Mouse (Mus musculus): ENCODE data around the gene Cipc.

Cipc gene

DNA sequence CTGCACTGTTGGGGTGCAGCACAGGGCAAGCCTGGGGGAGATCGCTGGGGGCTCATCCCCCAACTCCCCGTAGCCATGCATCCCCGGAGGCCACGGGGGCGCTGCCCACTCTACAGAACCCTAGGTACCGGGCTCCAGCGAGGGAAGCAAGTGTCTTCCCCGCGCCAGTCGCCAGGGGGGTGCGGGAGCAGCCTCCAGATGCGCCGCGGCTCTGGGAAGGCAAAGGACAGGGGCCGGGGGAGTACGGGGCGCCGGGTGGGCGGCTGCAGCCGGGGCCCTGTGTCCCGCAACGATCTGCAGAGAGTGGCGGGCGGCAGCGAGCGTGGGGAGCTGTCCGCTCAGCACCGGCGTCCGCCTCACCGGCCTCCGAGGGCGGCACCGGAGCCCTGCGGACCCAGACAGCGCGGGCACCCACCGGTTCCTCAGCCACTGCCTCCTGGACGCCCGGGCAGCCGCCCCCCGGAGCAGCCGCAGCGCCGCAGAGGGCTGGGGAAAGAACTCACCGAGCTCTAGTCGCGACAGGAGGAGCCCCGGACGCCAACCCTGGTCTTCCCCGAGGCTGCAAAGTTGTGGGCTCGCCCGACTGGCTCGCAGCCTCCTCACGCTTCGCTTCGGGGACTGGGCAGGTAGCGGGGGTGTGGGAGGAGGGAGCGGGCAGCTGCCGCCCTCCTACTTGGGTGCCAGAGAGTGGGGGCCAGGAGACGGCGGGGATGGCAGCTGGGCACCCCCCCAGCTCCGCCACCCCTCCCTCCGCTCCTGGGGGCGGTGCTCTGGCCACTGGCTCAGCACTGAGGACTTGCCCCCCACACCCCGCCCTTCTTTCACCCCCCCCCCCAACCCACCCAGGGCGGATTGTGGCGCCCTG, 43.3 kb downstream of the Cipc start, which contains the start of gene Zdhhc22:
Gene Zdhhc22 (minus strand): TSS at position 541 of the 865 bp plus-strand sequence.
- no peak for DNase-seq (ENCODE audit: low spot score in 2 of 2)

DNA sequence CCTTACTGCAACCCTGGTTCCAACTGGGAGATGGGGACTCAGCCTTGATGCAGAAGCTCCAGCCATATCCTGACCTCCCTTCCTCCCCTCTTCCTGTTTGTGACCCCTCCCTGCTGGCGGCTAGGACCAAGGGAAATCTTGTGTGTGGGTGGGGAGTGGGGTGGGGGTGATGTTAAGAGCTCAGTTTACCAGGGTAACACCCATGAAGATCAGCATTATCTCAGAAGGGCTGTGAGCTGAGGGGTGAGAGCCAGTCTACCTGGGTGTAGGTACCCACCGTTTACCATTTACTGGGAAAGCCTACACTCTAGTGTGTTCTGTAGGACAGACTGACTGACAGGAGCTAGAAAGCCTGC, 43.9 kb downstream of the Cipc start:
- DNase-seq (ENCODE audit: low spot score in 2 of 2) = no peak

DNA sequence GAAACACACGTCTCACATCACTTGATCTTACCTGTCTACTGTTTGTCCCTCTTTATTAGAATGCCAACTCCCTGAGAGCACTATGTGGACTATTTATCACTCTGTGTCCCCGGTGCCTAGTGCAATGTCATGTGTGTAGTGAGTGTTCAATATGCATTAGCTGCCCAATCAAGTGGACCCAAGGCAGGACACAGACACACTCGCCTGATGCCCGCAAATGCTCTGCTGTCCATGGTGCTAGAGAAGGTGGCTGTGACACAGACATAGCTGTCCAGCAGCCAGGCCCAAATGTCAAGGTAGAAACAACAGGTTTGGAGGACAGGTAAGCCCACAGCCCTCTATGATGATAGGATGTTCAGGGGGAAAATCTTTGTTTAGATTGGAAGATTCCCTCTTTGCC, 47.3 kb downstream of the Cipc start:
- DNase-seq (ENCODE audit: low spot score in 2 of 2) = no peak

DNA sequence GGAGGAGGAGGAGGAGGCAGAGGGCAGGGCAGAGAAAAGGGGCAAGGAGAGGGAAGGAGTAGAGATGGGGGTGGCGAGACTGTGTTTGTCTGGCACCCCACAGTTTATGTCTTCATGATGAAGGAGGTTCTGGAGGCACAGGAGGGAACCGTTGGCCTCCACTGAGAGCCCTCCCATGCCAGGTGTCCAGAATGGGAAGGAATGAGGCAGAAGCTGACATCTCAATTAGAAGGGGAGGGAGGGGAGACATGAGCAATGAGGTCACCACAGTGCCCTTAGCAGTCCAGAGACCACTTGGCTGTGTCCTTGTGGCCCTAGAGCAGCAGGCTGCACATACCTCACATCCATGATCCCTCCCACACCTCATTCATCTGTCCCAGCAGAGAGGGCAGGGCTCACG, 47.9 kb downstream of the Cipc start:
- DNase-seq (ENCODE audit: low spot score in 2 of 2) = no peak

DNA sequence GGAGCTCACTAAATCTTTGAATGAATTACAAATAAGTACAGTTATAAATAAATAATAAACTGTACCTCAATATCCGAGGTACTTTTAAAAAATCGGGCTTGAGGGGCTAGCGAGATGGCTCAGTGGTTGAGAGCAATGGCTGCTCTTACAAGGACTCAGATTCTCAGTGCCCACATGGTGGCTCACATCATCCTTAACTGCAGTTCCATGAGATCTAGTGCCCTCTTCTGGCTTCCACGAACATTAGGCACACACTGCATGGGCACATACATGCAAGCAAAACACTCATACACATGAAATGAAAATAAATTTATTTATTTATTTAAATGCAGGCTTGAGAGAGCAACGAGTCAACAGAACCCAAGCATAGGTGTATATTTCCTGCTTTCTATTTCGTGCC, 49.1 kb downstream of the Cipc start:
- DNase-seq (ENCODE audit: low spot score in 2 of 2) = no peak

DNA sequence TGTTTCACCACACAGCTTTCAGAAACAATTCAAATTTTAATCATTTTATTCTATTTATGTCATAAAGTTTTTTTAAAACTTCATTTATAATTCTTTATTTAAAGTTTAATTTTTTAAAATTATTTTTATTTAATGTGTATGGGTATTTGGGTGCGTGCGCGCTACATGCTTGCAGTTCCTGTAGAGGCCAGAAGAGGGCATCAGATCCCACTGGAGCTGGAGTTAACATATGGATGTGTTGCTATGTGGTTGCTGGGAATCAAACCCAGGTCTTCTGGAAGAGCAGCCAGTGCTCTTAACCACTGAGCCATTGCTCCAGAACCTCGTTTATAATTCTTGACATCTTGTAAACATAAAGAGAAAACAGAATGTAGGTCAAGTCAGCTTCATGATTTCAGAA, 51.9 kb downstream of the Cipc start:
- no peak for DNase-seq (ENCODE audit: low spot score in 2 of 2)

DNA sequence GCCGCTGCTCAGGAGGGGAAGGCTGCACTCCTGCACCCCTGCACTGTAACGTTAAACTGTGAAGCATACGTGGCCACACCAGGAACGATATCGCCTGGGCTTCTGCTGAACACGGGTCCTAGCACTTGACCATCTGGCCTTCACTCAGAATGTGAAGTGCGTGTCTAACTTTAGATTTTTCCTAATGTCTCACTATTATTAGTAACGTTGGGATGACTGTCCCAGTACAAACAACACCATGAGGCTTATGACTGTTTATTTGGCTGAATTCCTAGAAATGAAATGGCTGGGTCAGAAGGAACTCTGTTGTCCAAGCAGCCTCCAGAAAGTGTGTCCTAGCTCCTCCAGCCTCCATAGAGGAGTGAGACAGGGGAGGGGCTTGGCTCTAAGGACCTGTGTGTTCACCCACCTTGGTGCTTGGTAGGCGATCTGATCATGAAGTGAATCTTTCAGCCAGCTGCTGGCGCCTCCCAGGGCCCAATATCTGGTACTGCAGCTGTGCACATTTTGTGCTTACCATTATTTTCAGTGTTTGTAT, 52.5 kb downstream of the Cipc start:
- DNase-seq (ENCODE audit: low spot score in 2 of 2) = no peak

DNA sequence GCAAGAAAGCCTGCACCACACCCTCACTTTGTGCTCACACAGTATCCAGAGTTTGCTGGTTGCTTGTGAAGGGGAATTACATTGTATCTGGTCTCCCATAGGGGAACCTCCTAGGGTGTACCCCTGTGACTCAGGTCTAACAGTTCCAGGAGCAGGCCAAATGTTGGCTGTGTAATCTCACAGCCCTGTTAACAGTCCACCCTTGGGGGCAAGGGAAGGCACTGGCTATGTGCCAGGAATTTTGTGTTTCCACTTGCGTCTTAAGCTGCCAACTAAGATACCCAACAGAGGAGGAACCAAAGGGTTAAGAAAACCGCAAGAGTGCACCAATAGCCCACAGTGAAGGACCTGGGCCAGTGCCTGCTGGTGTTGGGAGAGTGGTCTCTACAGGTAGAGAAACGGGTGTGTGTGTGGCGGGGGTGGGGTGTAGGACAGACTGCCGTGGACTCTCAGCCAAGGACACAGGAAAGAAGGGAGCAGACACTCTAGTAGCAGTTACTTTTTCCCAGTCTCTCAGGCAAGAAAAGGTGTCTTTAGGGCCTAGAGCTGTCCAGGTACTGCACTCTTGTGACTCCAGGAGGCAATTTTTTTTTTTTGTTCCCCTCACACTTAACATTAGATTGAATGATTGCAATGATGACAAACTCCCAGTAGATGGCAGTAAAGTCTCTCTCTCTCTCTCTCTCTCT, 53.5 kb downstream of the Cipc start:
- no peak for DNase-seq (ENCODE audit: low spot score in 2 of 2)

DNA sequence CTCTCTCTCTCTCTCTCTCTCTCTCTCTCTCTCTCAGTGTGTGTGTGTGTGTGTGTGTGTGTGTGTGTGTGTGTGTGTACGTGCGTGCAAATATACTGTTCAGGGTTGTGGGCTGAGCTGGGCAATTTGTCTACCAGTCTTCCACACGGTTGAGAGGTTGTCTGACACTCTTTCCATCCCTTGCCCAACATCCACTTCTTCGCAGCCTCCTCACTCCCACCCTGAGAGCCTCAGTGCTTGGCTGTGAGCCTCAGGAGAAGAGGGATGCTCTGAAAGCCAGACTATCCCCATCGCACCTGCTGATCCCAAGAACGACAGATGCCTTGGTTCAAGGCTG, 54.0 kb downstream of the Cipc start:
- no peak for DNase-seq (ENCODE audit: low spot score in 2 of 2)

DNA sequence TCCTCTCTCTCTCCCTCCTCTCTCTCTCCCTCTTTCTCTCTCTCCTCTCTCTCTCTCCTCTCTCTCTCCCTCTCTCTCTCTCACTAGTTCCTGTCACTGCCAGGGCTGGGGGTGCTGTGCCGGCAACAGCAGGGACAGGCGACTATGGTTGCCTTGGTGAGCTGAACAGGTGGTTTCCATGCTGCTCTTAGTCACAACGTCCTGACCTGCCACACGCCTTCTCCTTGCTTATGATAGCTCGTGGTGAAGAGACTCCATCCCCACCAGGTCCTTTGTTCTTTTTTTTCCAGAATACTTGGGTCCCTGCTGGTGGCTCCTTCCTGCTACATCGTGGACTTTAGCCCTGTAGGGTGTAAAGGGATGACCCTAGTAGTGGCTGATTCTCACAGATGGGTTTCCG, 55.4 kb downstream of the Cipc start:
- no peak for DNase-seq (ENCODE audit: low spot score in 2 of 2)

DNA sequence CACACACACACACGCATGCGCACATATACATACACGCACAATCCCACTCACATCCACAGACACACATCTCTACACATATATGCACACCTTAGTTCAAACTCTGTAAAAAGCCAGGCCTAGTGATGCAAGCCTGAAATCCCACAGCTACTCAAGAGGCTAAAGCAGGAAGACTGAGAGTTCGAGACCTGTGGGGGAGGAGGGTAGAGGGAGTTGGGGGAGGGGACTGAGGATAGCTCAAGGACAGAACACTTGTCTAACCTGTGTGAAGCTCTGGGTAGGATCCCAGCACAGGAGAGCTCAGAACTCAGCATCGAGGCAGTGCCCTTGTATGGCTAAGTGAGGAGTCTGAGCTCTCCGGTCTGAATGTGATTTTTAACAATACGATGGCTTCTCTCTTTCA, 56.0 kb downstream of the Cipc start:
- no peak for DNase-seq (ENCODE audit: low spot score in 2 of 2)

DNA sequence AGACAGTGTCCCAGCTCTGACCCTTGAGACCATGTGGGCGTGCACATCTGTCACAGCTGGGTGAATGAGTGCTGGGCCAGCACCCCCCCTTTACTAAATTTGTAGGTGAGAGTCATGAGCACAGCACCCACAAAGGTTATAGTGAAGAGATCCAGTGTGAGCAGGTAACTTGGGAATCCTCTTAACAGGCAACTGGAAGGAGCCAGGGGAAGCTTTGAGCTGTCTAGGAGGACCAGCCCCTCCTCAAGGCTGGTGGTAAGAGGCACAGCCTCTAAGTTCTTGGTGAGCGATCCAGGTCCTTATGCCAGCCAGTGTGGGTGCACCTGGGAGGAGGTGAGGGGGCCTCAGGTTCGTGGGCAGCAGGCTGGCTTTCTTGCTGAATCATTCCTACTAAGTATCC, 56.8 kb downstream of the Cipc start:
- no peak for DNase-seq (ENCODE audit: low spot score in 2 of 2)

DNA sequence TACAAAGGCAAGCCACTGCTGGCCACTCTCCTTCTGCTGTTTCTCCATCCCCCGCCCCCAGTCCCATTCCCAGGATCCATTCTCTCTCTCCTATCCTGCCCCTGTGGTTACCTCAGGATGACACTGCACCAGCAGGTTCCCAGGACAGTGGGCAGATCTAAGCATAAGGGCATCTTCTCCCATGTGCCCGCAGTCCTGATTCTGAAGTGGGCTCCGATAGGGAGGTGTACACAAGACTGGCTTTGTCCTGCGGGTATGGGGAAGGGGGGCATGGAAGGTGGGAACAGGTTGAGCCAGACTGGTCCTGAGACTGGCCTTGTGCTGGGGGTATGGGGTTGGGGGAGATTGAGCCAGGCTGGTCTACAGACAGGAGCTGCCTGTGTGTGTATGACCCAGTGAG, 57.8 kb downstream of the Cipc start:
- DNase-seq (ENCODE audit: low spot score in 2 of 2) = no peak
